In genomic region chr17:33394182-33395034, GRCm38 (mm10) we compare ENCODE assay signal across 7 mouse cellular contexts. TPM values are rescaled to one million over a fixed set of nuclear protein-coding genes. Genes with fewer than 3 reads are reported as not detected.
A peak's percentile ranks its signal among the peaks of the same experiment; 100 is the strongest.
DNase-seq lines count a peak whose midpoint lies in the region; ATAC-seq and TF ChIP-seq lines count a peak whose summit lies in the region.

TSS of gene Zfp101 (minus strand) at chr17:33394641.

- 0 out of 2 replicates have a peak, but pooled peaks cover 4% of the 10 kb centered on the region for H3K9me3 ChIP-seq in embryonic facial prominence, embryonic 10.5 days
- no peaks in the 10 kb centered on the region for H3K9me3 ChIP-seq in intestine, postnatal 0 days (ENCODE audit: control insufficient read depth)
- no peaks in the 10 kb centered on the region for H3K9me3 ChIP-seq in midbrain, embryonic 12.5 days

- peaks cover 10% of the 10 kb centered on the region for H3K4me1 ChIP-seq in embryonic facial prominence, embryonic 10.5 days
- H3K4me1 ChIP-seq in intestine, postnatal 0 days (replicated peaks; ENCODE audit: control insufficient read depth, insufficient read depth, low read length) = no peaks in the 10 kb centered on the region
- peaks cover 13% of the 10 kb centered on the region for H3K4me1 ChIP-seq in midbrain, embryonic 12.5 days
- H3K4me1 ChIP-seq in small intestine, adult 2 months (ENCODE audit: control insufficient read depth, insufficient read depth, insufficient read length, low read length) = no peaks in the 10 kb centered on the region

- peak within 1 kb of the TSS; percentile 85 for H3K27ac ChIP-seq in embryonic facial prominence, embryonic 10.5 days (replicated peaks)
- peak within 1 kb of the TSS; percentile 47 for H3K27ac ChIP-seq in intestine, postnatal 0 days (ENCODE audit: low read depth, low read length)
- H3K27ac ChIP-seq in midbrain, embryonic 12.5 days (replicated peaks) = peak within 1 kb of the TSS; percentile 78
- no peak within 1 kb of the TSS for H3K27ac ChIP-seq in small intestine, adult 2 months (ENCODE audit: insufficient read depth, low read depth, low read length)

- TF ChIP-seq CTCF in intestine, postnatal 0 days (IDR thresholded peaks at IDR 0.05; ENCODE audit: low read depth) = no peak
- no peak for TF ChIP-seq CTCF in small intestine, adult 2 months (IDR thresholded peaks at IDR 0.05; ENCODE audit: extremely low read depth, insufficient read length, insufficient replicate concordance, low read depth, low read length)

- peak; percentile 98 for ATAC-seq in intestine, postnatal 0 days
- peak; percentile 98 for ATAC-seq in midbrain, embryonic 12.5 days (ENCODE audit: low FRiP score, low read depth)

- peak; percentile 90 for DNase-seq in adrenal gland, postnatal 10 days
- DNase-seq in embryonic facial prominence, embryonic 10.5 days (ENCODE audit: low spot score) = peak; percentile 91
- DNase-seq in gonadal fat pad, adult 2 months (ENCODE audit: low read depth) = peak; percentile 92
- peak; percentile 88 for DNase-seq in left cerebral cortex, postnatal 4 days

- peak within 1 kb of the TSS; percentile 70 for H3K9ac ChIP-seq in intestine, postnatal 0 days (ENCODE audit: low read depth, low read length)
- H3K9ac ChIP-seq in midbrain, embryonic 12.5 days (replicated peaks) = peak within 1 kb of the TSS; percentile 78

- H3K4me2 ChIP-seq in intestine, postnatal 0 days (replicated peaks; ENCODE audit: low read depth) = peak within 1 kb of the TSS; percentile 75
- peak within 1 kb of the TSS; percentile 69 for H3K4me2 ChIP-seq in midbrain, embryonic 12.5 days (replicated peaks)

- no peak for TF ChIP-seq POLR2A in small intestine, adult 2 months (IDR thresholded peaks at IDR 0.05; ENCODE audit: low read depth, low read length)

- no peaks in the 10 kb centered on the region for H3K27me3 ChIP-seq in embryonic facial prominence, embryonic 10.5 days (replicated peaks; ENCODE audit: low read depth, poor library complexity, severe bottlenecking)
- no peaks in the 10 kb centered on the region for H3K27me3 ChIP-seq in intestine, postnatal 0 days (replicated peaks; ENCODE audit: control insufficient read depth, insufficient read depth, low read length)
- no peaks in the 10 kb centered on the region for H3K27me3 ChIP-seq in midbrain, embryonic 12.5 days
- no peaks in the 10 kb centered on the region for H3K27me3 ChIP-seq in small intestine, adult 2 months (ENCODE audit: control insufficient read depth, insufficient read depth, low read length)

- under 1% methylated on average over 44 of the region's 44 CpGs for WGBS in embryonic facial prominence, embryonic 10.5 days
- WGBS in intestine, postnatal 0 days = under 1% methylated on average over 44 of the region's 44 CpGs
- under 1% methylated on average over 44 of the region's 44 CpGs for WGBS in midbrain, embryonic 12.5 days
- under 1% methylated on average over 44 of the region's 44 CpGs for WGBS in small intestine, adult 2 months

- peak within 1 kb of the TSS; percentile 74 for H3K4me3 ChIP-seq in embryonic facial prominence, embryonic 10.5 days
- H3K4me3 ChIP-seq in intestine, postnatal 0 days (ENCODE audit: low read depth, low read length) = peak within 1 kb of the TSS; percentile 90
- peak within 1 kb of the TSS; percentile 87 for H3K4me3 ChIP-seq in midbrain, embryonic 12.5 days
- H3K4me3 ChIP-seq in small intestine, adult 2 months (ENCODE audit: low read depth, low read length) = peak within 1 kb of the TSS; percentile 86

- peaks cover 19% of the 10 kb centered on the region for H3K36me3 ChIP-seq in embryonic facial prominence, embryonic 10.5 days (replicated peaks)
- no peaks in the 10 kb centered on the region for H3K36me3 ChIP-seq in intestine, postnatal 0 days (ENCODE audit: control insufficient read depth, insufficient read depth)
- no peaks in the 10 kb centered on the region for H3K36me3 ChIP-seq in midbrain, embryonic 12.5 days
- no peaks in the 10 kb centered on the region for H3K36me3 ChIP-seq in small intestine, adult 2 months (ENCODE audit: control insufficient read depth, insufficient read depth, low read length)

- intact Hi-C loops in left cerebral cortex, postnatal 4 days (cut with DNase I) = no loop called here

RNA-seq across cellular contexts. Expression of gene Zfp101, which starts in this region (rescaled TPM):
- total RNA-seq in adrenal gland, postnatal 10 days (2021) = 10 to 100 TPM in 1 of 2 experiments, 1 to 10 TPM in 1; 9.2 to 10.6 TPM
- 19.9 and 21.1 TPM in 2 replicates for polyA plus RNA-seq in embryonic facial prominence, embryonic 10.5 days (2016; fragmentation: Nextera tagmentation; extraction: Ambion mirVana)
- 1.7 and 2.3 TPM in 2 replicates for polyA plus RNA-seq in gonadal fat pad, adult 2 months (2012; rRNA removed)
- 4.3 and 4.5 TPM in 2 replicates for polyA plus RNA-seq in intestine, postnatal 0 days (2015; fragmentation: Nextera tagmentation; extraction: Ambion mirVana)
- 10 to 100 TPM; 13.7 to 14.9 TPM for total RNA-seq in left cerebral cortex, postnatal 4 days (2021)
- polyA plus RNA-seq in midbrain, embryonic 12.5 days (2016; fragmentation: Nextera tagmentation; extraction: Ambion mirVana) = 20.8 and 23.2 TPM in 2 replicates
- polyA plus RNA-seq in small intestine, adult 2 months (2012; rRNA removed) = 0.08 and 0.32 TPM in 2 replicates
